Mouse (Mus musculus): ENCODE measurements at regions not wholly inside any gene's neighbourhood (a gene's known extent, or its start where the extent isn't known, plus 50 kb on each side); places are given as distances from the start of the nearest gene placed in this dataset.
"Not testable (repeated sequence)": the region's sequence is repeated elsewhere in the genome, so short reads cannot be mapped to it uniquely, and the experiment has no call there.

- no peak for DNase-seq
These were observed 77.3 kb upstream of the Cpsf6 start for GRCm38 (mm10) chr10:117456904-117457700.

- no peak for DNase-seq
These were observed 76.6 kb upstream of the Cpsf6 start for GRCm38 (mm10) chr10:117456427-117456826.

GRCm38 (mm10) chr10:117455595-117456302 lies 75.9 kb upstream of the Cpsf6 start:
- no peak for DNase-seq

- no peak for DNase-seq
These were observed 75.1 kb upstream of the Cpsf6 start for GRCm38 (mm10) chr10:117454711-117455591.

GRCm38 (mm10) chr10:117454171-117454500 lies 74.3 kb upstream of the Cpsf6 start:
- DNase-seq: no peak

GRCm38 (mm10) chr10:117453406-117454170 lies 73.8 kb upstream of the Cpsf6 start:
- DNase-seq: no peak

- peak; percentile 38 for DNase-seq
These were observed 72.6 kb upstream of the Cpsf6 start for GRCm38 (mm10) chr10:117452190-117452950.

- DNase-seq: no peak
These were observed 71.8 kb upstream of the Cpsf6 start for GRCm38 (mm10) chr10:117451396-117452185.

- DNase-seq: no peak
These were observed 70.8 kb upstream of the Cpsf6 start for GRCm38 (mm10) chr10:117450631-117451030.

- DNase-seq: no peak
These were observed 70.4 kb upstream of the Cpsf6 start for GRCm38 (mm10) chr10:117450240-117450569.

- no peak for DNase-seq
These were observed 69.8 kb upstream of the Cpsf6 start for GRCm38 (mm10) chr10:117449416-117450239.

GRCm38 (mm10) chr10:117448783-117449182 lies 69.0 kb upstream of the Cpsf6 start:
- DNase-seq: not testable (repeated sequence)

GRCm38 (mm10) chr10:117447626-117448025 lies 67.8 kb upstream of the Cpsf6 start:
- DNase-seq: no peak

- DNase-seq: no peak
These were observed 67.4 kb upstream of the Cpsf6 start for GRCm38 (mm10) chr10:117447206-117447605.

- no peak for DNase-seq
These were observed 67.0 kb upstream of the Cpsf6 start for GRCm38 (mm10) chr10:117446776-117447175.

- DNase-seq: peak; percentile 70
These were observed 66.1 kb upstream of the Cpsf6 start for GRCm38 (mm10) chr10:117445801-117446490.

GRCm38 (mm10) chr10:117445181-117445790 lies 65.5 kb upstream of the Cpsf6 start:
- DNase-seq: no peak

GRCm38 (mm10) chr10:117444761-117445160 lies 64.9 kb upstream of the Cpsf6 start:
- DNase-seq: no peak

All from layer of hippocampus, adult 9-11 months (tissue).